Mouse (Mus musculus) intestine, embryonic 14.5 days (tissue): ENCODE measurements around the gene Sesn2. TPM values are rescaled to one million over a fixed set of nuclear protein-coding genes. Genes with fewer than 3 reads are reported as not detected.

Experiments used
- ATAC-seq: fragments of 200-750 bp; cut with Nextera tagmentation; replicated peaks from 2 replicates; pipeline ENCODE4 v1.8.0; 2017; ENCODE audit warnings: low read depth, moderate number of reproducible peaks, moderate TSS enrichment, moderate library complexity; ENCODE audit not compliant: low FRiP score, low TSS enrichment
- DNase-seq: peaks from one replicate; pipeline ENCODE4 v3.0.0-alpha.2; 2018; ENCODE audit warnings: low spot score
- H3K27ac ChIP-seq: fragments of 300-500 bp; sonication (generic); 2 replicates; pipeline ENCODE4 v1.5.1; 2014; ENCODE audit warnings: low read depth, mild to moderate bottlenecking, control low read depth
- H3K27me3 ChIP-seq: fragments of 300-500 bp; sonication (generic); replicated peaks from 2 replicates; pipeline ENCODE4 v1.6.1; 2014; ENCODE audit warnings: low read length, control low read depth; ENCODE audit not compliant: control insufficient read depth, insufficient read depth
- H3K36me3 ChIP-seq: fragments of 300-500 bp; sonication (generic); 2 replicates; pipeline ENCODE4 v1.6.1; 2014; ENCODE audit warnings: low read length, control low read depth; ENCODE audit not compliant: control insufficient read depth, insufficient read depth
- H3K4me1 ChIP-seq: fragments of 300-500 bp; sonication (generic); replicated peaks from 2 replicates; pipeline ENCODE4 v1.6.1; 2014; ENCODE audit warnings: low read length, control low read depth, mixed read lengths; ENCODE audit not compliant: control insufficient read depth, insufficient read depth
- H3K4me2 ChIP-seq: fragments of 300-500 bp; sonication (generic); 2 replicates; pipeline ENCODE4 v1.6.1; 2014; ENCODE audit warnings: low read length
- H3K4me3 ChIP-seq: fragments of 300-500 bp; sonication (generic); 2 replicates; pipeline ENCODE4 v1.5.1; 2014; ENCODE audit warnings: low read depth, low read length, control low read depth, mixed read lengths
- H3K9ac ChIP-seq: fragments of 300-500 bp; sonication (generic); 2 replicates; pipeline ENCODE4 v1.6.1; 2014; ENCODE audit warnings: mild to moderate bottlenecking, low read length
- H3K9me3 ChIP-seq: fragments of 300-500 bp; sonication (generic); 2 replicates; pipeline ENCODE4 v1.6.1; 2016; ENCODE audit warnings: low read length, control low read depth; ENCODE audit not compliant: control insufficient read depth
- WGBS: fragments of 180-500 bp; shearing (Covaris S2); extraction: QIAGEN DNeasy Blood & Tissue Kit; methylation state at CpG from one replicate; pipeline ENCODE4 v1.1.7; 2014; 5-methylcytosine and 5-hydroxymethylcytosine counted together
- polyA plus RNA-seq: library from polyadenylated mRNA; unstranded; fragments of >200 nt; fragmentation: Nextera tagmentation; extraction: Ambion mirVana; gene quantifications from 2 replicates; pipeline ENCODE4 v1.2.1, GENCODE M21; 2014

Gene Sesn2
- polyA plus RNA-seq, 1 experiment from 2014 or later: 7.3 TPM

- H3K27ac ChIP-seq: no peak overlapping the region
- H3K9ac ChIP-seq: no peak overlapping the region
- no peak for DNase-seq
- H3K9me3 ChIP-seq: no peaks in the 10 kb centered on the region
- peaks cover 6% of the 10 kb centered on the region; the same call in 1 of the 2 replicates for H3K4me1 ChIP-seq
- H3K27me3 ChIP-seq: no peaks in the 10 kb centered on the region
- 78% methylated on average over 6 of the region's 6 CpGs for WGBS
- H3K4me3 ChIP-seq: no peak overlapping the region
- no peak overlapping the region for H3K4me2 ChIP-seq
- ATAC-seq: no peak
- H3K36me3 ChIP-seq: no peaks in the 10 kb centered on the region
Measured at GRCm38 (mm10) chr4:132506250-132506649, 4.1 kb downstream of the Sesn2 start.

GRCm38 (mm10) chr4:132505800-132506199 is 4.5 kb downstream of the Sesn2 start:
- Histone ChIP-seq H3K4me2 (no peak overlapping the region), H3K4me3 (no peak overlapping the region), H3K9ac (no peak overlapping the region), H3K27me3 (no peaks in the 10 kb centered on the region), H3K27ac (no peak overlapping the region), H3K36me3 (no peaks in the 10 kb centered on the region; the same call in 1 of the 2 replicates), H3K9me3 (no peaks in the 10 kb centered on the region), H3K4me1 (peaks cover 6% of the 10 kb centered on the region; the same call in 1 of the 2 replicates)
- ATAC-seq (no peak), DNase-seq (no peak)
- 50% methylated on average over 10 of the region's 10 CpGs for WGBS

- H3K9ac ChIP-seq: no peak overlapping the region
- no peak overlapping the region for H3K4me3 ChIP-seq
- ATAC-seq (no peak), DNase-seq (no peak)
- WGBS: 60% methylated on average over 6 of the region's 6 CpGs
- no peak overlapping the region for H3K4me2 ChIP-seq
- H3K27ac ChIP-seq: no peak overlapping the region
- H3K27me3 ChIP-seq: no peaks in the 10 kb centered on the region
- H3K4me1 ChIP-seq: peaks cover 6% of the 10 kb centered on the region; the same call in 1 of the 2 replicates
- H3K36me3 ChIP-seq: peaks cover 4% of the 10 kb centered on the region; the same call in 1 of the 2 replicates
- H3K9me3 ChIP-seq: no peaks in the 10 kb centered on the region
Measured at GRCm38 (mm10) chr4:132505034-132505738, 5.1 kb downstream of the Sesn2 start.

- Histone ChIP-seq H3K27me3 (no peaks in the 10 kb centered on the region), H3K4me1 (no peaks in the 10 kb centered on the region), H3K9me3 (no peaks in the 10 kb centered on the region), H3K27ac (no peak overlapping the region), H3K4me3 (no peak overlapping the region), H3K9ac (no peak overlapping the region), H3K4me2 (no peak overlapping the region), H3K36me3 (peaks cover 13% of the 10 kb centered on the region)
- no peak for ATAC-seq
- DNase-seq: no peak
- WGBS: 68% methylated on average over 11 of the region's 11 CpGs
Measured at GRCm38 (mm10) chr4:132503344-132503743, 7.0 kb downstream of the Sesn2 start.

GRCm38 (mm10) chr4:132501639-132502038 is 8.7 kb downstream of the Sesn2 start:
- ATAC-seq: no peak
- WGBS: 93% methylated on average over 6 of the region's 6 CpGs
- Histone ChIP-seq H3K4me1 (no peaks in the 10 kb centered on the region), H3K27me3 (no peaks in the 10 kb centered on the region), H3K27ac (no peak overlapping the region), H3K9me3 (no peaks in the 10 kb centered on the region), H3K4me3 (no peak overlapping the region), H3K36me3 (peaks cover 24% of the 10 kb centered on the region), H3K9ac (no peak overlapping the region), H3K4me2 (no peak overlapping the region)
- no peak for DNase-seq

- H3K4me3 ChIP-seq: no peak overlapping the region
- no peak for DNase-seq
- WGBS: 86% methylated on average over 20 of the region's 20 CpGs
- no peak overlapping the region for H3K4me2 ChIP-seq
- H3K9ac ChIP-seq: no peak overlapping the region
- no peaks in the 10 kb centered on the region for H3K9me3 ChIP-seq
- no peak for ATAC-seq
- no peaks in the 10 kb centered on the region for H3K4me1 ChIP-seq
- H3K27me3 ChIP-seq: no peaks in the 10 kb centered on the region
- H3K27ac ChIP-seq: no peak overlapping the region
- peaks cover 35% of the 10 kb centered on the region for H3K36me3 ChIP-seq
Measured at GRCm38 (mm10) chr4:132494271-132494918, 15.9 kb downstream of the Sesn2 start.

GRCm38 (mm10) chr4:132492178-132493060 is 17.9 kb downstream of the Sesn2 start:
- Histone ChIP-seq H3K4me1 (no peaks in the 10 kb centered on the region), H3K9ac (no peak overlapping the region), H3K27me3 (no peaks in the 10 kb centered on the region), H3K27ac (no peak overlapping the region), H3K9me3 (no peaks in the 10 kb centered on the region), H3K4me2 (no peak overlapping the region), H3K36me3 (peaks cover 25% of the 10 kb centered on the region), H3K4me3 (no peak overlapping the region)
- DNase-seq (no peak), ATAC-seq (no peak)
- 71% methylated on average over 10 of the region's 10 CpGs for WGBS

GRCm38 (mm10) chr4:132491748-132492147 is 18.6 kb downstream of the Sesn2 start:
- no peak for ATAC-seq

More at GRCm38 (mm10) chr4:132491748-132492147, 18.6 kb downstream of the Sesn2 start:
- no peak overlapping the region for H3K27ac ChIP-seq
- no peaks in the 10 kb centered on the region for H3K27me3 ChIP-seq
- peaks cover 18% of the 10 kb centered on the region for H3K36me3 ChIP-seq
- no peaks in the 10 kb centered on the region for H3K9me3 ChIP-seq
- H3K4me3 ChIP-seq: no peak overlapping the region
- H3K4me1 ChIP-seq: no peaks in the 10 kb centered on the region
- H3K9ac ChIP-seq: no peak overlapping the region
- DNase-seq: no peak
- WGBS: 83% methylated on average over 6 of the region's 6 CpGs
- no peak overlapping the region for H3K4me2 ChIP-seq
